Mouse (Mus musculus) bone marrow macrophage, adult 2 months (primary cell): ENCODE results near the gene Mbl2.

Source experiments
- CTCF ChIP-seq: IDR thresholded peaks from 2 replicates; pipeline ENCODE4 v1.5.1; 2012; ENCODE audit warnings: low read depth, mild to moderate bottlenecking, low read length, moderate library complexity
- POLR2A ChIP-seq: IDR thresholded peaks from 2 replicates; pipeline ENCODE4 v1.6.1; 2012; ENCODE audit warnings: mild to moderate bottlenecking, low read depth, low read length, borderline replicate concordance

DNA sequence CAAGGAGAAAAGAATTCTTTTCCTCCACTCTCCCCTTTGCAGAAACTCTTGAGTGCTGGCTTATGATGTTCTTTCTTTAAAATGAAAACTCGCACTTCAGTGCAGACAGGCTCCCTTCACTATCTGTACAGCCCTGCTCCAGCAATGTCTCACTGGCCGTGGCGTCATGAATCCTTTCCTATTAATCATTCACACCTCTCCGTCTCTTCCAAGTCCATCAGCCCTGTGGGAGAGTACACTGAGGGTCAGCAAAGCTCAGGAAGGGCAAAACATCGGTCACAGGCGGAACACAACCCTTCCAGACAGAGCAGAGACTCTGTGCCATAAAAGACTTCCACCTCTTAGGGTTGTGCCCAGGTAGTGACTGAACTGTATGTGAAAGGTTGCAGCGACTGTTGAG, 30.6 kb upstream of the Mbl2 start:
- TF ChIP-seq CTCF = no peak
- TF ChIP-seq POLR2A = no peak
